Mouse (Mus musculus) T-cell, adult 2 months (primary cell): ENCODE results near the gene Pex14.
"Not testable (repeated sequence)": the region's sequence is repeated elsewhere in the genome, so short reads cannot be mapped to it uniquely, and the experiment has no call there.

Experiments used
- DNase-seq: peaks from one replicate; pipeline ENCODE4 v3.0.0; 2022; ENCODE audit warnings: low spot score

Gene Pex14

DNA sequence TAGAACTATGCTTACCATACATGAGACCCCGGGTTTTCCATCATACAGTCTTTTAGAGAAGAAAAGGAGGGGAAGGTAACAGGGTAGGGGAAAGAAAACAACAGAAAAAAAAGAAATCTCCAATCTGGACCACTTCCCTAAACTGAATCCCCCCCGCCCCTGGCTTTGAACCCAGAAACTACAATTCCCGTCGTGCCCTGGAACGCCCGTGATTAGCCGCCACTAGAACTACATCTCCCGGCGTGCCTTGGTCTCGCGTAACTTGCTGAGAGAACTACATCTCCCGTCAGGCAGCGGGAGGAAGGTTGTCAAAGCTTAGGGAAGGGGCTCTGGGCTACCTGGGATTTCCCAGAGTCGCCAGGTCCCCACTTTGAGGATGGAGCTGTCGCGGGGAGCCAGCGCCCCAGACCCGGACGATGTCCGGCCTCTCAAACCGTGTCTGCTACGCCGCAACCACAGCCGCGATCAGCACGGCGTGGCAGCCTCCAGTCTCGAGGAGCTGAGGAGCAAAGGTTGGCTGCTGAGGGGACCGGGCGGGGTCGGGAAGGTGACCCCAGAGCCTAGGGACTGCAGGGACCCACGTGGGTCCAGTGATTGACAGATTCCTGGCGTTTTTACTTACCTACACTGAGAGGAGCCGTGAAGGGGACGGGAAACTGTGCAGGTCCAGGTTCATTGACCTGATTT lies 4.3 kb upstream of the Pex14 start, which contains the start of gene Dffa:
Gene Dffa, plus strand, starts transcription at position 272 of the 687 bp plus-strand sequence.
- peak; percentile 87 for DNase-seq

- no peak for DNase-seq
Observed at GRCm38 (mm10) chr4:149101456-149101855, 1.8 kb upstream of the Pex14 start.

- not testable (repeated sequence) for DNase-seq
Observed at GRCm38 (mm10) chr4:149100449-149100848, 773 bp upstream of the Pex14 start.

- DNase-seq, result no peak
Observed at GRCm38 (mm10) chr4:149098571-149098970, 1.1 kb downstream of the Pex14 start.

GRCm38 (mm10) chr4:149097956-149098355 lies 1.7 kb downstream of the Pex14 start:
- DNase-seq, result no peak

GRCm38 (mm10) chr4:149091364-149091763 lies 8.3 kb downstream of the Pex14 start:
- DNase-seq, result no peak

- no peak for DNase-seq
Observed at GRCm38 (mm10) chr4:149085381-149085780, 14.3 kb downstream of the Pex14 start.

DNA sequence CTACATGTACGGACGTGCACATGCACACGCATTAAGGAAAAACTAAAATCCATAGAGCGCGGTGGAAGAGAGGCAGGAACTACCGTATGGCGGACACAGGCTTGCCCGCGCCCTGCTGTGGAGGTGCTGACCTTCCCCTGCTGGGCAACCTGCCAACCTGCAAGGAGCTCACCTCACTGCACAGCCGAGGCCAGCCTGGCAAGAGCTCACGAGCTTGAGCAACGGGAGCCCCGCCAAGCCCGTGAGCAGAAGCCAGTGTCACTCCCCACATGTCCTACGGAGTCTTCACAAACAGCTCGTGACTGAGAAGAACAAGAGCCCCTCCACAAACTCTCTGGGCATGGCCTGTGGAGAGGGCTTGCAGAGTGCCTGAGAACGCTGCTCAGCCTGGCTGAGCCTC lies 18.1 kb downstream of the Pex14 start:
- no peak for DNase-seq

- no peak for DNase-seq
Observed at GRCm38 (mm10) chr4:149080111-149080510, 19.6 kb downstream of the Pex14 start.

GRCm38 (mm10) chr4:149079629-149080028 lies 20.0 kb downstream of the Pex14 start:
- DNase-seq, result no peak

- DNase-seq, result no peak
Observed at GRCm38 (mm10) chr4:149078261-149078660, 21.4 kb downstream of the Pex14 start.

DNA sequence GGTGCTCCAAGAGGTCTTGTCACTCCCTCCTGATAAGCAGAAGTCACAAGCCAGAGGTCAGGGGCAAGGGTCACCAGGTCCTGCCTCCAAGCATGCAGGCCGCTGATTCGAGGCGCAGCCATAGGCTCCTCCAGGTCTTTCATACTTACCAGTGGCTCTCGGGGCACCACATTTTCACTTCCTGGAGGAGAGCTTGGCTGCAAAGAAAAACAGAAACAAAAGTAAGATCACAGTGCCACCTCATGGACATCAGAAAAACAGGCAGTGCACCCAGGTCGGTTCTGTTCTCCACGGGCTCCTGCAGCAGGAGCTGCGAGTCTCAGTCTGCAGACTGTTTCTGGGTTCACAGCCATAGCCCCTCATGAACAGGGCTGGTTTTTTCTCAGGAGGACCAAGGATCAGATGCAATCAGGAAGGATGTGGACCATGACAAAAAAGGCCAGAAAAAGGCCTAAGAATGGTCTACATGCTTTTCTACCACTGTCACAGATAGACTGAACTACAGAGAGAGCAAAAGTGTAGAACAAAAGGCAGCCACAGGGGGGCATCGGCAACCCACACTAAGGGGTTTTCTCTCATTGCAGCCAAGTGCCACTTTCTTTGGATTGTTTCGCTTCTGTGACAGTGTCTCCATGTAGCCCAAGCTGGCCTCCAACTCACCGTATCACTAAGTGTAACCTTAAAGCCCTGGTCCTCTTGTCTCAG lies 23.7 kb downstream of the Pex14 start:
- peak; percentile 79 for DNase-seq

GRCm38 (mm10) chr4:149075073-149075472 lies 24.6 kb downstream of the Pex14 start:
- DNase-seq, result no peak

DNA sequence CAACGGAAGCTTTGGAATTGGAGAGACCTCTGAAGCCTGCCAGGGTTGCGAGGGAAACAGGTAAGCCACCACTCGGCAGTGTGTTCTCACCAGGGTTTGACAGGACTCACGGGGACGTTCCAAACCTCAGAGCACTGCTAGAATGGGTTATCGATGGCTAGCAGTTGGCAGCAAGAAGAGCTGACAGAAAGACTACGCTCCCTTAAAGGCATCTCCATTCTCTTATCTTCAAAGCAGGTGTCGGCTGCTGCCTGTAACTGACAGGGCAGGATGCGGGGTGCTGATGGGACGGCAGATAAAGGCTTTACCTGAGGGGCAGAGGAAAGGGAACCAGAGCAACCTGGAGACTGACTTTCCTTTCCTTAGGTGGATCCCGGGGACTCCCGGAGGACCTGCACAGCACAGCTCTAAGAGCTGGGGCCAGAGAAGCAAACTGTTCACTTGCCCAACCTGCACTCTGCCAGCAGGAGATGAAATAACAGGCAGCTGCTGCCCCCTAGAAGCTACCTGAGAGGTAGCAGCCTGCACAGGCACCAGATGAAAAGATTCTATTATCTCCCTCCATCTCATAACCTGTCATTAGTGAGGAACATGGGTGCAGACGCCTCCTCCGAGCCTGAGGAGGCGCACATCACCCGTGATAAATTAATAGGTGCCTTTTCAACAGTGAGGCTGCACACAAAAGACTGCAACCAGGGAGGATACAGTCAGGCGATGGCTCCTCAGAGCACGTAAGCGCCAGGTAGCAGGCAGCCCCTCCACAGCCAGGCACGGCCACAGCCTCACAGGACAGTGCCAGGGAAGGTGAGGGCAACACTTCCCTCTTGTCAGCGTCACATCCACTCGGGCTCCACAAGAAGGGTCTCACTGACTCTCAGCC lies 32.8 kb downstream of the Pex14 start:
- peak; percentile 43 for DNase-seq

DNA sequence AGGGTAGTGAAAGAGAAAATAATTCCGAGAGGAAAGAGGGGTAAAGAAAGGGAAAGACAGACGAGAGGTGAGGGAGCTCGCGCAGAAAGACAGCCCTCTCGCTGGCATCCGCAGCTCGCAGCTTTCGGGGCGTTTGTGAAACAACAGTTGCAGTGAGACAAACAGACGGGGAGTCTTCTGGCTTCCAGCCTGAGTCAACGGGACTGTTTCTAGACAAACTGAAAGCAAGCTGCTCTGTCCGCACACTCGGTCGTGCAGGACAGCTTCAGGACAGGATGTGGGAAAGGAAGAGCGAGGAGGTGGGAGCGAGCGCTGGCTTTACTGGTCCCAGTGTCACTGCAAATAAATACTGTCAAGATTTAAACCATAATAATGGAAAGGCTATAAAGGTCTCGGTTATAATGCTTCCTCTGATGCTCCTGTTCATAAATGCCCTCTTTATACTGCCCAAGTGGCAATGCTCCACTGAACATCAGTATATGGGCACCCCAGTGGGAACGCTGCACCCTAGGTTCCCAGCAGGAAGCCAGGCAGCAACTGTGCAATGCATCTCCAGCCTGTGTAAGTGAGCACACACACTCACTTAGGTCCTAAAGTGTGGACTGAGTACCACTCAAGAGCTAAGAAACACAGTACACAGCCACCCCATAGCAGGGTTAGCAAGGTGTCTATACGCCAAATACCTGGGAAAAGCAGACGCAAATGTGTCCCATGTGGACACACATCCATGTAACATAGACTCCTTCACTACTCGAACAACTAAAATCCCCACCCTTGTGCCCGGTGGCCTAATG lies 35.4 kb downstream of the Pex14 start:
- no peak for DNase-seq

DNA sequence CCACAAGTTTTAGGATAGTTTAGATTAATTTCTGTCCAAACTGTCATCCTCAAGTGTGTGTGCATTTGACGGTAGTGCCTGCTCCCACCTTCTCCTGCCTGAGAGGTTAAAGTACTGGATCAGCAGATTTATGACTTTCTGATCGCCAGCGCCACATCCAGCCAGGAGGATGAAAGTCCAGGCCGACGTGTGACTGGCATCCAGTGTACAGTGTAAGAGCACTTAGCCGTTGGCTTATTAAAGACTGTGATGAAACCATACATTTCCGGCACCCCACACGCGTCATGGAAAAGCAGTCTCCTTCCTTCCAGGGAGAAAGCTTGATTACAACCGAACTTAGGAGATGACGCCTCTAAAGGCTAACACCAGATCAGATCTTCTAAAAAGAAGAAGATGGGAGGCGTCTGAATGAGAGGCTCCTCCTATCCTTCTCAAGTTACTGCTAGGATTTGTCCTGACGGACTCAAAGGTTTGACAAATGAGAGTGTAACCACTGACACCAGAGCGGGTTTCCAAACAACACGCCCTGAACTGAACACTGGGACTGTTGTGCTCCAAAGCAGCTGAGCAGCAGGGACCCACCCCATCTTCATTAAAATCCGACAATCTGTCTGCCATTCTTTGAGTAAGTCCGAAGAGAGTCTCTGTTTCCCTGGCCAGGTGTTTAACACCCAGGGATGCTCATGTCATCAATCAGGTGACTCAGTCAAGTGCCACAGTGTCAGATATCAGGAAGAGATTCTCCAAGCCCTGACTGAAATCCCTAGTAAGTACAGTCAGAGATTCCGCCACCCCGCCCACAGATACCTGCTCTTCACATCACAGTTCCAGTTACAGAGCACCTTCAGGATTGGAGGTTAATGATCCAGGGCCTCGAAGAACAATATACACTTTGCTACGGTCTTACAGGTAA lies 37.0 kb downstream of the Pex14 start:
- DNase-seq, result no peak

GRCm38 (mm10) chr4:149061432-149061718 lies 38.3 kb downstream of the Pex14 start:
- DNase-seq, result no peak

- no peak for DNase-seq
Observed at GRCm38 (mm10) chr4:149060621-149061431, 38.9 kb downstream of the Pex14 start.

DNA sequence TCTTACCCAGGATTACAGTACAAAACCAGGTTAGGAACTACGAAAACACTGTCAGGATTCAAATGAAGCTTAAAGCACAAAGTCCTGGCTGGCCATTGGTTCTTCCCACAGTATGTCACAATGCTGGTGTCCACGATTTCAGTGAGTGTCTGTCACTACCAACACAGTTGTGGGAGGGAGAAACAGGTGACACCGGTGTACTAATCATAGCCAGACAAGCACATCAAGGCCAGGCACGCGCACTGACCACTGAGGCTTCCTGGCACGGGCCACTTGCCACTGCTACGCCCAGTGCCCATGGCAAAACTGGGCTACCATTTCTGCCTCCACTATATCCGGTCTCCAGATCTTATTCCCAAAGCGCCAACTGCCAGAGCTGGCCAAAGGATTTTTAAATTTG lies 40.0 kb downstream of the Pex14 start:
- DNase-seq, result no peak

GRCm38 (mm10) chr4:149058298-149058697 lies 41.4 kb downstream of the Pex14 start:
- no peak for DNase-seq
